Mouse (Mus musculus) limb, embryonic 13.5 days (tissue): ENCODE measurements at regions not wholly inside any gene's neighbourhood (a gene's known extent, or its start where the extent isn't known, plus 50 kb on each side); places are given as distances from the start of the nearest gene placed in this dataset.

ENCODE experiments used
- ATAC-seq: fragments of 200-750 bp; cut with Nextera tagmentation; 2 replicates; pipeline ENCODE4 v1.8.0; 2017; ENCODE audit warnings: low read depth, moderate number of reproducible peaks, moderate TSS enrichment; ENCODE audit not compliant: low FRiP score
- H3K27ac ChIP-seq: fragments of 300-500 bp; sonication (generic); 2 replicates; pipeline ENCODE4 v1.5.1; 2015; ENCODE audit warnings: inconsistent platforms, mild to moderate bottlenecking, moderate library complexity
- H3K27me3 ChIP-seq: fragments of 300-500 bp; sonication (generic); 2 replicates; pipeline ENCODE4 v1.6.1; 2015; ENCODE audit warnings: mild to moderate bottlenecking, inconsistent platforms
- H3K36me3 ChIP-seq: fragments of 300-500 bp; sonication (generic); 2 replicates; pipeline ENCODE4 v1.6.1; 2015; ENCODE audit warnings: inconsistent platforms, mild to moderate bottlenecking, moderate library complexity
- H3K4me1 ChIP-seq: fragments of 300-500 bp; sonication (generic); 2 replicates; pipeline ENCODE4 v1.6.1; 2015; ENCODE audit warnings: inconsistent platforms
- H3K4me2 ChIP-seq: fragments of 300-500 bp; sonication (generic); replicated peaks from 2 replicates; pipeline ENCODE4 v1.6.1; 2015; ENCODE audit warnings: inconsistent platforms, mild to moderate bottlenecking, moderate library complexity
- H3K4me3 ChIP-seq: fragments of 300-500 bp; sonication (generic); 2 replicates; pipeline ENCODE4 v1.5.1; 2015; ENCODE audit warnings: moderate library complexity, mild to moderate bottlenecking, inconsistent platforms
- H3K9ac ChIP-seq: fragments of 300-500 bp; sonication (generic); 2 replicates; pipeline ENCODE4 v1.6.1; 2015; ENCODE audit warnings: mild to moderate bottlenecking, inconsistent platforms
- H3K9me3 ChIP-seq: fragments of 300-500 bp; sonication (generic); 2 replicates; pipeline ENCODE4 v1.6.1; 2016; ENCODE audit warnings: inconsistent platforms
- WGBS: fragments of 180-500 bp; shearing (Covaris S2); methylation state at CpG from one replicate; pipeline ENCODE4 v1.1.7; 2015; 5-methylcytosine and 5-hydroxymethylcytosine counted together

DNA sequence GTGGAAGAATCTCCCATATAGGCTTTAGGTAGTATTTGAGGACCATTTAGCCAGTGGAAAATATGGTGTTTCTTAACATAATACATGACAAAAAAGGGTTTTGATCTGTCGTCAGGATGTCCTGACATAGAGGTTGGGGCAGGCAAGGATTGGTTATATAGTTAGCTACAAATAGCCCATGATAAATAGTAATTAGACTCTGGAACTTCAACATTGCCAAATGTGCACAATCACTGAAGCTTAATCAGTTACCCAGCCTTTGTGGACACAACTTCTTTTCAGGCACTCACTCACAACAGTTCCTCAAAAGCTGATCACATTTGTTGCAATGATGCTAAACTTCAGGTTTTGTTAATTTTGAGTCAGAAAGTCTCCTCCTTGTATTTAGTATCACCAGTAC, 1528.0 kb downstream of the Rapgef2 start:
- Histone ChIP-seq H3K27me3 (no peaks in the 10 kb centered on the region), H3K4me2 (no peak overlapping the region), H3K4me3 (no peak overlapping the region), H3K36me3 (no peaks in the 10 kb centered on the region), H3K27ac (no peak overlapping the region), H3K9me3 (no peaks in the 10 kb centered on the region), H3K4me1 (no peaks in the 10 kb centered on the region), H3K9ac (no peak overlapping the region)
- ATAC-seq, result no peak
- WGBS, result 95% methylated on average over 1 of the region's 1 CpGs

DNA sequence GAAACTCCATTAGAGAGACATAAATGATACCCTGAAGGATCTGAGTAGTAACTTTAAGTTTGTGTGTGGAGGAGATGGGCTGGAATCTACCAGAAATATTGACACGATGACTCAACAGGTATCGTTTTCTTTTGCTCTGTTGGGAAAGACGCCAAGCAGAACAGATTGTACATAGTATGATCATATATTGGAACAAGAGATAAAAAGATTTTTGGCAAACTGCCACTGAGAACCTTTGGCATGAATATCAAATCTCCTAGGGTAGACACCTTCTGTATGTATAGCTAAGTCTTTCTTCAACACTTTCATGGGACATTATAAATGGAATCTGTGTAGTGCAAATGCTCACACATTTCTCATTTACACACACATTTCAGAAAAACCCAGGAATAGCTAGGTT, 1544.2 kb downstream of the Rapgef2 start:
- H3K4me1 ChIP-seq, result no peaks in the 10 kb centered on the region
- H3K36me3 ChIP-seq, result no peaks in the 10 kb centered on the region
- no peaks in the 10 kb centered on the region for H3K9me3 ChIP-seq
- ATAC-seq, result no peak
- H3K4me2 ChIP-seq, result no peak overlapping the region
- H3K27ac ChIP-seq, result no peak overlapping the region
- no peak overlapping the region for H3K9ac ChIP-seq
- no peaks in the 10 kb centered on the region for H3K27me3 ChIP-seq
- WGBS, result 90% methylated on average over 3 of the region's 3 CpGs
- no peak overlapping the region for H3K4me3 ChIP-seq

DNA sequence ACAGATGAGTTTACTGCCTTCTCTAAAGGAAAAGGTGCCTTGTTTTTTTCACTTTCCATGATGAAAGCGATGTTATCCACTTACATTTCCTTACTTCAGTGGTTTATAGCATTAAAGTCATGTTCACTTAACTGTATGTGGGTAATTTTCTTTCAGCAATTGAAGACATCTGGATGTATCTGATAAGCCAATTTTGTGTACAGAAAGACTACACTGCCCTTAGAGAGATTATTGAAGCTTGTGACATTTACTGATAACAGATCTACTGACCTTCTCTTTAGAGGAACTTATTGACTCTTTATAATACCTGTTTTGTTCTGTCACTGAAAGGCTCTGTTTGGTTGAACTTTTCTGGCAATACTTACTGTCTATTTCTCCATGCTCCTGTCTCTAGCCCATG, 1568.5 kb downstream of the Rapgef2 start:
- WGBS, result 83% methylated on average over 1 of the region's 1 CpGs
- no peaks in the 10 kb centered on the region for H3K36me3 ChIP-seq
- no peak overlapping the region for H3K4me3 ChIP-seq
- H3K9me3 ChIP-seq, result no peaks in the 10 kb centered on the region
- H3K9ac ChIP-seq, result no peak overlapping the region
- no peaks in the 10 kb centered on the region for H3K4me1 ChIP-seq
- H3K4me2 ChIP-seq, result no peak overlapping the region
- H3K27me3 ChIP-seq, result no peaks in the 10 kb centered on the region
- ATAC-seq, result no peak
- no peak overlapping the region for H3K27ac ChIP-seq

DNA sequence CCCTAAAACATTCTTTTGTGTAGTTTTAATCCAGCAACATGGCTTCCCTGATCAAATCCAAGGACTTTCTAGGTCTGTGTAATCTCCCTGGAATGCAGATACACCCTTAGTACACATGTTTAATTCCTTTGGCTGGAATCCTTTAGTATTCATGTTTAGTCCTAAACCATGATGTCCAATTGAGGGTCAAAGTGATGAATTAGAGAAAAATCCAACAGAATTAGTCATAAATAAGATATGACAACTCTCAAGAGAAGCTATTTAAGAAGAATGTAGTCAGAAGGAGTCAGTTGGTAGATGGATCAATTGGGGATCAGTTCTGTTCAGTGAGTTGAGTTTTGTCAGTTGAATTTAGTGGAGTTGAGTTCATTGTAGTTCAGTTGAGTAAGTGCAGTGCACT, 1590.7 kb downstream of the Rapgef2 start:
- Histone ChIP-seq H3K9ac (no peak overlapping the region), H3K27me3 (no peaks in the 10 kb centered on the region), H3K9me3 (no peaks in the 10 kb centered on the region), H3K4me3 (no peak overlapping the region), H3K4me2 (no peak overlapping the region), H3K4me1 (no peaks in the 10 kb centered on the region), H3K36me3 (no peaks in the 10 kb centered on the region), H3K27ac (no peak overlapping the region)
- no peak for ATAC-seq

DNA sequence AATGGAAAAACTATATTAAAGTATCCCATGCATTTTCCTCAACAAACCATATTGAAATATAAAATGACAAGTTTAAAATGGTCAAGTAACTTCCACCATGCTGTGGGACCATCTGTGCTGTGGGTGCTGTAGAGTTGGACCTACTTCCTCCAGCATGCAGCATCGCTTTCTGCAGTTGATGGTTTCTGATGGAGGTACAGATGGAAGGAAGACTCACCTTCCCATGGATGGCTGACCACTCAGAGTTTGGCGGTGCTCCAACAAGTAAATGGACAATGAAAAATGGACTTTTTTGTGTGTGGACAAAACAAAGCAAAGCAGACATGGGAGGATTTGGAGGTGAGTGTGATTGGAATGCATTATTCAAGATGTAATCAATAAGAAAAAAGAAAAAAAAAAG, 1592.3 kb downstream of the Fstl5 start:
- ATAC-seq, result no peak
- Histone ChIP-seq H3K4me3 (no peak overlapping the region), H3K27ac (no peak overlapping the region), H3K4me2 (no peak overlapping the region), H3K4me1 (no peaks in the 10 kb centered on the region), H3K36me3 (no peaks in the 10 kb centered on the region), H3K27me3 (no peaks in the 10 kb centered on the region), H3K9ac (no peak overlapping the region), H3K9me3 (no peaks in the 10 kb centered on the region)
- WGBS, result 90% methylated on average over 2 of the region's 2 CpGs

DNA sequence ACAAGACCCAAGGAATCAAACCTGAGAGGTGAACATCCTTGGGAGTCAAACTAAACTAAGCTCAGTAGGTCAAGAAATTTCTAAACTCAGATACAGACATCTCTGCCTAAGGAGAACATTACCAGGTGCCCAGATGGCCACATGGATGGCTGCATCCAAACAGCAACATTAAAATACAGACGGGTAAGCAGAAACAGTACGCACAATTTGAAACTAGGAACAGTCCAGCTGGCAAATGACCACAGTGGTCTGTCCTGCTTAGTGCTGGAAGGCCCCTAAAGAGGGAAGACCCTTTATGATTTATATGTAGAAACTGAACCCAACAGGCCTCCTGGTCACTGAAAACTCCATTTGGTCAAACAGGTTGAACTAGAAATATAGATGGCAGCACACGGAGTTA, 1579.8 kb downstream of the Fstl5 start:
- WGBS, result 93% methylated on average over 3 of the region's 3 CpGs
- Histone ChIP-seq H3K4me2 (no peak overlapping the region), H3K9me3 (no peaks in the 10 kb centered on the region), H3K4me1 (no peaks in the 10 kb centered on the region), H3K27ac (no peak overlapping the region), H3K36me3 (no peaks in the 10 kb centered on the region), H3K4me3 (no peak overlapping the region), H3K9ac (no peak overlapping the region), H3K27me3 (no peaks in the 10 kb centered on the region)
- ATAC-seq, result no peak
